Mouse (Mus musculus) liver, postnatal 0 days (tissue): Measurements from ENCODE around the gene Kntc1. TPM values are rescaled to one million over a fixed set of nuclear protein-coding genes. Genes with fewer than 3 reads are reported as not detected.

Source experiments
- ATAC-seq: fragments of 200-750 bp; cut with Nextera tagmentation; 2 replicates; pipeline ENCODE4 v1.8.0; 2017; ENCODE audit warnings: mild to moderate bottlenecking, moderate library complexity
- DNase-seq: peaks from one replicate; pipeline ENCODE4 v3.0.0-alpha.2; 2016
- H3K27ac ChIP-seq: fragments of 300-500 bp; sonication (generic); 2 replicates; pipeline ENCODE4 v1.5.1; 2014; ENCODE audit warnings: antibody characterized with exemption, moderate library complexity, mild to moderate bottlenecking, low read depth
- H3K27me3 ChIP-seq: fragments of 300-500 bp; sonication (generic); 2 replicates; pipeline ENCODE4 v1.6.1; 2014; ENCODE audit warnings: low read length, control low read depth, mixed read lengths; ENCODE audit not compliant: insufficient read depth
- H3K36me3 ChIP-seq: fragments of 300-500 bp; sonication (generic); replicated peaks from 2 replicates; pipeline ENCODE4 v1.6.1; 2014; ENCODE audit warnings: mild to moderate bottlenecking, control low read depth, low read length, moderate library complexity, mixed read lengths; ENCODE audit not compliant: insufficient read depth
- H3K4me1 ChIP-seq: fragments of 300-500 bp; sonication (generic); 2 replicates; pipeline ENCODE4 v1.6.1; 2014; ENCODE audit warnings: antibody characterized with exemption, mild to moderate bottlenecking, control low read depth; ENCODE audit not compliant: insufficient read depth
- H3K4me2 ChIP-seq: fragments of 300-500 bp; sonication (generic); 2 replicates; pipeline ENCODE4 v1.6.1; 2014; ENCODE audit warnings: low read depth, mild to moderate bottlenecking, low read length, moderate library complexity, mixed read lengths
- H3K4me3 ChIP-seq: fragments of 300-500 bp; sonication (generic); 2 replicates; pipeline ENCODE4 v1.5.1; 2014; ENCODE audit warnings: low read depth, low read length
- H3K9ac ChIP-seq: fragments of 300-500 bp; sonication (generic); replicated peaks from 2 replicates; pipeline ENCODE4 v1.6.1; 2014; ENCODE audit warnings: mild to moderate bottlenecking, moderate library complexity
- H3K9me3 ChIP-seq: fragments of 300-500 bp; sonication (generic); 2 replicates; pipeline ENCODE4 v1.6.1; 2016; ENCODE audit warnings: mild to moderate bottlenecking, control low read depth, low read length, mixed read lengths
- CTCF ChIP-seq: sonication (generic); IDR thresholded peaks from 2 replicates; pipeline ENCODE4 v1.5.1; 2016; ENCODE audit warnings: antibody characterized with exemption, low read depth
- EP300 ChIP-seq: IDR thresholded peaks from 2 replicates; pipeline ENCODE4 v1.6.1; 2016; ENCODE audit warnings: antibody characterized with exemption, low read depth, mild to moderate bottlenecking
- WGBS: fragments of 180-500 bp; shearing (Covaris S2); extraction: QIAGEN DNeasy Blood & Tissue Kit; methylation state at CpG from one replicate; pipeline ENCODE4 v1.1.7; 2014; ENCODE audit not compliant: insufficient replicate concordance; 5-methylcytosine and 5-hydroxymethylcytosine counted together
- polyA plus RNA-seq: library from polyadenylated mRNA; unstranded; fragments of >200 nt; fragmentation: Nextera tagmentation; extraction: Ambion mirVana; gene quantifications from 2 replicates; pipeline ENCODE4 v1.2.1, GENCODE M21; 2015

Gene Kntc1
- polyA plus RNA-seq, 1 experiment from 2014 or later = 7.5 TPM

GRCm38 (mm10) chr5:123853877-123854504 is 104.5 kb downstream of the Kntc1 start:
- no peak overlapping the region for H3K9ac ChIP-seq
- H3K36me3 ChIP-seq = no peaks in the 10 kb centered on the region
- peaks cover 12% of the 10 kb centered on the region for H3K4me1 ChIP-seq
- H3K27ac ChIP-seq = 0 out of 2 replicates have a peak overlapping the region, but pooled peaks have one; percentile 5
- no peak overlapping the region for H3K4me3 ChIP-seq
- TF ChIP-seq EP300 (no peak), CTCF (no peak)
- H3K4me2 ChIP-seq = no peak overlapping the region
- H3K9me3 ChIP-seq = no peaks in the 10 kb centered on the region
- peak; percentile 81 for ATAC-seq
- 62% methylated on average over 11 of the region's 11 CpGs for WGBS
- H3K27me3 ChIP-seq = no peaks in the 10 kb centered on the region
- DNase-seq = no peak

- H3K4me3 ChIP-seq = no peak overlapping the region
- 0 out of 2 replicates have a peak overlapping the region, but pooled peaks have one; percentile 5 for H3K27ac ChIP-seq
- 62% methylated on average over 9 of the region's 9 CpGs for WGBS
These were observed 105.0 kb downstream of the Kntc1 start for GRCm38 (mm10) chr5:123854511-123854910.

GRCm38 (mm10) chr5:123858798-123859197 is 109.3 kb downstream of the Kntc1 start:
- Histone ChIP-seq H3K36me3 (no peaks in the 10 kb centered on the region), H3K27ac (no peak overlapping the region), H3K4me1 (peaks cover 10% of the 10 kb centered on the region), H3K27me3 (no peaks in the 10 kb centered on the region), H3K4me2 (no peak overlapping the region), H3K4me3 (no peak overlapping the region), H3K9me3 (no peaks in the 10 kb centered on the region), H3K9ac (no peak overlapping the region)
- 45% methylated on average over 11 of the region's 11 CpGs for WGBS
- DNase-seq (no peak), ATAC-seq (no peak)
- no peak for TF ChIP-seq CTCF
- no peak for TF ChIP-seq EP300

More at GRCm38 (mm10) chr5:123854511-123854910, 105.0 kb downstream of the Kntc1 start:
- H3K27me3 ChIP-seq = no peaks in the 10 kb centered on the region
- peak; percentile 91 for ATAC-seq
- no peaks in the 10 kb centered on the region for H3K36me3 ChIP-seq
- TF ChIP-seq EP300 = no peak
- no peak for TF ChIP-seq CTCF
- H3K4me2 ChIP-seq = no peak overlapping the region
- H3K4me1 ChIP-seq = peaks cover 12% of the 10 kb centered on the region
- H3K9me3 ChIP-seq = no peaks in the 10 kb centered on the region
- DNase-seq = peak; percentile 46
- no peak overlapping the region for H3K9ac ChIP-seq

GRCm38 (mm10) chr5:123862374-123863350 is 113.1 kb downstream of the Kntc1 start:
- H3K27me3 ChIP-seq = no peaks in the 10 kb centered on the region
- H3K4me1 ChIP-seq = peaks cover 12% of the 10 kb centered on the region; the same call in 1 of the 2 replicates
- H3K4me2 ChIP-seq = peak overlapping the region; percentile 54
- peak overlapping the region; percentile 17; the same call in 1 of the 2 replicates for H3K4me3 ChIP-seq
- H3K9ac ChIP-seq = no peak overlapping the region
- WGBS = 48% methylated on average over 15 of the region's 15 CpGs
- H3K27ac ChIP-seq = no peak overlapping the region; the same call in 1 of the 2 replicates
- H3K36me3 ChIP-seq = no peaks in the 10 kb centered on the region
- ATAC-seq (peak; percentile 63), DNase-seq (peak; percentile 52)
- no peak for TF ChIP-seq CTCF
- no peak for TF ChIP-seq EP300
- H3K9me3 ChIP-seq = no peaks in the 10 kb centered on the region

GRCm38 (mm10) chr5:123863934-123864333 is 114.4 kb downstream of the Kntc1 start:
- H3K27me3 ChIP-seq = no peaks in the 10 kb centered on the region
- H3K9ac ChIP-seq = no peak overlapping the region
- TF ChIP-seq EP300 (no peak), CTCF (no peak)
- H3K4me2 ChIP-seq = no peak overlapping the region
- no peak for DNase-seq
- H3K4me3 ChIP-seq = no peak overlapping the region
- no peak for ATAC-seq
- peaks cover 12% of the 10 kb centered on the region; the same call in 1 of the 2 replicates for H3K4me1 ChIP-seq
- 84% methylated on average over 14 of the region's 14 CpGs for WGBS
- H3K27ac ChIP-seq = no peak overlapping the region
- H3K9me3 ChIP-seq = no peaks in the 10 kb centered on the region
- H3K36me3 ChIP-seq = no peaks in the 10 kb centered on the region

- Histone ChIP-seq H3K36me3 (no peaks in the 10 kb centered on the region), H3K4me2 (peak within 1 kb of the TSS; percentile 8; the same call in 1 of the 2 replicates), H3K27ac (no peak within 1 kb of the TSS), H3K9me3 (no peaks in the 10 kb centered on the region), H3K4me3 (no peak within 1 kb of the TSS), H3K4me1 (peaks cover 12% of the 10 kb centered on the region; the same call in 1 of the 2 replicates), H3K27me3 (no peaks in the 10 kb centered on the region), H3K9ac (no peak within 1 kb of the TSS)
- TF ChIP-seq CTCF = no peak
- TF ChIP-seq EP300 = peak; percentile 34; the same call in 1 of the 2 replicates
- peak; percentile 73 for ATAC-seq
- WGBS = 54% methylated on average over 12 of the region's 12 CpGs
- DNase-seq = no peak
These were observed 115.8 kb downstream of the Kntc1 start, which contains the start of gene Hcar2 for GRCm38 (mm10) chr5:123865365-123865764. Hcar2 (minus strand) TSS chr5:123865499.
